Mouse (Mus musculus): ENCODE measurements at regions not wholly inside any gene's neighbourhood (a gene's known extent, or its start where the extent isn't known, plus 50 kb on each side); places are given as distances from the start of the nearest gene placed in this dataset.

GRCm38 (mm10) chr5:61943376-61943775 lies 134.8 kb downstream of the G6pd2 start:
- 88% methylated on average over 1 of the region's 1 CpGs for WGBS
- H3K27ac ChIP-seq, result no peak overlapping the region
- ATAC-seq (ENCODE audit: low FRiP score) (no peak), DNase-seq (ENCODE audit: low spot score) (no peak)
- H3K4me1 ChIP-seq (replicated peaks; ENCODE audit: control insufficient read depth, insufficient read depth, low read length), result no peaks in the 10 kb centered on the region
- no peaks in the 10 kb centered on the region for H3K36me3 ChIP-seq (replicated peaks; ENCODE audit: control insufficient read depth, insufficient read depth)
- no peaks in the 10 kb centered on the region for H3K9me3 ChIP-seq (ENCODE audit: control insufficient read depth, low read length)
- no peak overlapping the region for H3K9ac ChIP-seq
- no peak overlapping the region for H3K4me3 ChIP-seq (replicated peaks; ENCODE audit: low read length)
- no peaks in the 10 kb centered on the region for H3K27me3 ChIP-seq (ENCODE audit: control insufficient read depth, insufficient read depth, low read length)
- no peak overlapping the region for H3K4me2 ChIP-seq (replicated peaks)

GRCm38 (mm10) chr5:61985211-61985610 lies 176.6 kb downstream of the G6pd2 start:
- no peak overlapping the region for H3K27ac ChIP-seq
- ATAC-seq (ENCODE audit: low FRiP score) (no peak), DNase-seq (ENCODE audit: low spot score) (no peak)
- H3K4me1 ChIP-seq (replicated peaks; ENCODE audit: control insufficient read depth, insufficient read depth, low read length), result no peaks in the 10 kb centered on the region
- H3K4me2 ChIP-seq (replicated peaks), result no peak overlapping the region
- no peaks in the 10 kb centered on the region for H3K9me3 ChIP-seq (ENCODE audit: control insufficient read depth, low read length)
- no peaks in the 10 kb centered on the region for H3K36me3 ChIP-seq (replicated peaks; ENCODE audit: control insufficient read depth, insufficient read depth)
- WGBS, result 39% methylated on average over 1 of the region's 1 CpGs
- no peaks in the 10 kb centered on the region for H3K27me3 ChIP-seq (ENCODE audit: control insufficient read depth, insufficient read depth, low read length)
- H3K4me3 ChIP-seq (replicated peaks; ENCODE audit: low read length), result no peak overlapping the region
- H3K9ac ChIP-seq, result no peak overlapping the region

GRCm38 (mm10) chr5:62019506-62019905 lies 210.9 kb downstream of the G6pd2 start:
- Histone ChIP-seq H3K36me3 (replicated peaks; ENCODE audit: control insufficient read depth, insufficient read depth) (no peaks in the 10 kb centered on the region), H3K4me1 (replicated peaks; ENCODE audit: control insufficient read depth, insufficient read depth, low read length) (no peaks in the 10 kb centered on the region), H3K4me3 (replicated peaks; ENCODE audit: low read length) (no peak overlapping the region), H3K27ac (no peak overlapping the region), H3K27me3 (ENCODE audit: control insufficient read depth, insufficient read depth, low read length) (no peaks in the 10 kb centered on the region), H3K9me3 (ENCODE audit: control insufficient read depth, low read length) (no peaks in the 10 kb centered on the region), H3K4me2 (replicated peaks) (no peak overlapping the region), H3K9ac (no peak overlapping the region)
- no peak for DNase-seq (ENCODE audit: low spot score)
- 83% methylated on average over 4 of the region's 4 CpGs for WGBS
- ATAC-seq (ENCODE audit: low FRiP score), result no peak

- H3K27me3 ChIP-seq (ENCODE audit: control insufficient read depth, insufficient read depth, low read length), result no peaks in the 10 kb centered on the region
- no peaks in the 10 kb centered on the region for H3K36me3 ChIP-seq (replicated peaks; ENCODE audit: control insufficient read depth, insufficient read depth)
- no peak for ATAC-seq (ENCODE audit: low FRiP score)
- H3K9ac ChIP-seq, result no peak overlapping the region
- H3K27ac ChIP-seq, result no peak overlapping the region
- no peak overlapping the region for H3K4me3 ChIP-seq (replicated peaks; ENCODE audit: low read length)
- no peaks in the 10 kb centered on the region for H3K9me3 ChIP-seq (ENCODE audit: control insufficient read depth, low read length)
- no peak for DNase-seq (ENCODE audit: low spot score)
- no peaks in the 10 kb centered on the region for H3K4me1 ChIP-seq (replicated peaks; ENCODE audit: control insufficient read depth, insufficient read depth, low read length)
- no peak overlapping the region for H3K4me2 ChIP-seq (replicated peaks)
Observed at GRCm38 (mm10) chr5:62020260-62020659, 211.6 kb downstream of the G6pd2 start.

- H3K27me3 ChIP-seq (ENCODE audit: control insufficient read depth, insufficient read depth, low read length), result no peaks in the 10 kb centered on the region
- ATAC-seq (ENCODE audit: low FRiP score) (no peak), DNase-seq (ENCODE audit: low spot score) (no peak)
- H3K4me3 ChIP-seq (replicated peaks; ENCODE audit: low read length), result no peak overlapping the region
- WGBS, result 69% methylated on average over 2 of the region's 2 CpGs
- no peak overlapping the region for H3K27ac ChIP-seq
- H3K9ac ChIP-seq, result no peak overlapping the region
- no peak overlapping the region for H3K4me2 ChIP-seq (replicated peaks)
- no peaks in the 10 kb centered on the region for H3K9me3 ChIP-seq (ENCODE audit: control insufficient read depth, low read length)
- H3K36me3 ChIP-seq (replicated peaks; ENCODE audit: control insufficient read depth, insufficient read depth), result no peaks in the 10 kb centered on the region
- no peaks in the 10 kb centered on the region for H3K4me1 ChIP-seq (replicated peaks; ENCODE audit: control insufficient read depth, insufficient read depth, low read length)
Observed at GRCm38 (mm10) chr5:62041475-62041874, 232.9 kb downstream of the G6pd2 start.

- ATAC-seq (ENCODE audit: low FRiP score), result no peak
- Histone ChIP-seq H3K4me3 (replicated peaks; ENCODE audit: low read length) (no peak overlapping the region), H3K4me1 (replicated peaks; ENCODE audit: control insufficient read depth, insufficient read depth, low read length) (no peaks in the 10 kb centered on the region), H3K27ac (no peak overlapping the region), H3K9me3 (ENCODE audit: control insufficient read depth, low read length) (no peaks in the 10 kb centered on the region), H3K27me3 (ENCODE audit: control insufficient read depth, insufficient read depth, low read length) (no peaks in the 10 kb centered on the region), H3K36me3 (replicated peaks; ENCODE audit: control insufficient read depth, insufficient read depth) (no peaks in the 10 kb centered on the region), H3K9ac (no peak overlapping the region), H3K4me2 (replicated peaks) (no peak overlapping the region)
- no peak for DNase-seq (ENCODE audit: low spot score)
- 83% methylated on average over 2 of the region's 2 CpGs for WGBS
Observed at GRCm38 (mm10) chr5:62043678-62044077, 235.1 kb downstream of the G6pd2 start.

GRCm38 (mm10) chr5:62078998-62079397 lies 270.4 kb downstream of the G6pd2 start:
- no peaks in the 10 kb centered on the region for H3K4me1 ChIP-seq (replicated peaks; ENCODE audit: control insufficient read depth, insufficient read depth, low read length)
- no peak overlapping the region for H3K4me3 ChIP-seq (replicated peaks; ENCODE audit: low read length)
- no peaks in the 10 kb centered on the region for H3K9me3 ChIP-seq (ENCODE audit: control insufficient read depth, low read length)
- no peak for ATAC-seq (ENCODE audit: low FRiP score)
- H3K9ac ChIP-seq, result no peak overlapping the region
- no peak overlapping the region for H3K27ac ChIP-seq
- no peak overlapping the region for H3K4me2 ChIP-seq (replicated peaks)
- H3K27me3 ChIP-seq (ENCODE audit: control insufficient read depth, insufficient read depth, low read length), result no peaks in the 10 kb centered on the region
- DNase-seq (ENCODE audit: low spot score), result no peak
- no peaks in the 10 kb centered on the region for H3K36me3 ChIP-seq (replicated peaks; ENCODE audit: control insufficient read depth, insufficient read depth)

- no peaks in the 10 kb centered on the region for H3K36me3 ChIP-seq (replicated peaks; ENCODE audit: control insufficient read depth, insufficient read depth)
- H3K4me1 ChIP-seq (replicated peaks; ENCODE audit: control insufficient read depth, insufficient read depth, low read length), result no peaks in the 10 kb centered on the region
- H3K4me2 ChIP-seq (replicated peaks), result no peak overlapping the region
- DNase-seq (ENCODE audit: low spot score) (no peak), ATAC-seq (ENCODE audit: low FRiP score) (no peak)
- no peak overlapping the region for H3K9ac ChIP-seq
- no peaks in the 10 kb centered on the region for H3K9me3 ChIP-seq (ENCODE audit: control insufficient read depth, low read length)
- WGBS, result 98% methylated on average over 1 of the region's 1 CpGs
- no peaks in the 10 kb centered on the region for H3K27me3 ChIP-seq (ENCODE audit: control insufficient read depth, insufficient read depth, low read length)
- H3K27ac ChIP-seq, result no peak overlapping the region
- H3K4me3 ChIP-seq (replicated peaks; ENCODE audit: low read length), result no peak overlapping the region
Observed at GRCm38 (mm10) chr5:62089538-62089937, 280.9 kb downstream of the G6pd2 start.

GRCm38 (mm10) chr5:62096052-62096451 lies 287.4 kb downstream of the G6pd2 start:
- H3K4me3 ChIP-seq (replicated peaks; ENCODE audit: low read length), result no peak overlapping the region
- ATAC-seq (ENCODE audit: low FRiP score) (no peak), DNase-seq (ENCODE audit: low spot score) (no peak)
- H3K9me3 ChIP-seq (ENCODE audit: control insufficient read depth, low read length), result no peaks in the 10 kb centered on the region
- H3K9ac ChIP-seq, result no peak overlapping the region
- H3K36me3 ChIP-seq (replicated peaks; ENCODE audit: control insufficient read depth, insufficient read depth), result no peaks in the 10 kb centered on the region
- no peak overlapping the region for H3K27ac ChIP-seq
- H3K4me1 ChIP-seq (replicated peaks; ENCODE audit: control insufficient read depth, insufficient read depth, low read length), result no peaks in the 10 kb centered on the region
- no peaks in the 10 kb centered on the region for H3K27me3 ChIP-seq (ENCODE audit: control insufficient read depth, insufficient read depth, low read length)
- H3K4me2 ChIP-seq (replicated peaks), result no peak overlapping the region

- 84% methylated on average over 1 of the region's 1 CpGs for WGBS
- Histone ChIP-seq H3K9ac (no peak overlapping the region), H3K4me1 (replicated peaks; ENCODE audit: control insufficient read depth, insufficient read depth, low read length) (no peaks in the 10 kb centered on the region), H3K9me3 (ENCODE audit: control insufficient read depth, low read length) (no peaks in the 10 kb centered on the region), H3K4me3 (replicated peaks; ENCODE audit: low read length) (no peak overlapping the region), H3K27me3 (ENCODE audit: control insufficient read depth, insufficient read depth, low read length) (no peaks in the 10 kb centered on the region), H3K4me2 (replicated peaks) (no peak overlapping the region), H3K27ac (no peak overlapping the region), H3K36me3 (replicated peaks; ENCODE audit: control insufficient read depth, insufficient read depth) (no peaks in the 10 kb centered on the region)
- ATAC-seq (ENCODE audit: low FRiP score) (no peak), DNase-seq (ENCODE audit: low spot score) (no peak)
Observed at GRCm38 (mm10) chr5:62113226-62113625, 304.6 kb downstream of the G6pd2 start.
